Mouse (Mus musculus) layer of hippocampus, postnatal 14 days (tissue): Measurements from ENCODE around the gene Miga2. TPM values are rescaled to one million over a fixed set of nuclear protein-coding genes. Genes with fewer than 3 reads are reported as not detected.
"Not testable (repeated sequence)": the region's sequence is repeated elsewhere in the genome, so short reads cannot be mapped to it uniquely, and the experiment has no call there.

Experiments
- DNase-seq, 2 experiments: peaks; one replicate each; pipeline ENCODE4 v3.0.0; 2021 to 2022; ENCODE audit warnings: low spot score in 2 of 2, mixed read lengths in 1 of 2
- microRNA-seq, 2 experiments: library from miRNA; unstranded; fragments of <30 nt; microRNA quantifications; one replicate each; pipeline ENCODE4 v1.2.0; 2021
- total RNA-seq, 2 experiments: library from RNA; stranded (reverse); gene quantifications; 2 replicates each; pipeline ENCODE4 v1.2.3; 2021

The Miga2 gene
- total RNA-seq, 2 experiments from 2014 or later, result 105 to 115 TPM

- DNase-seq, result not testable (repeated sequence)
Measured at GRCm38 (mm10) chr2:30417154-30417553, 53.1 kb downstream of the Miga2 start.

- no peak for DNase-seq
Measured at GRCm38 (mm10) chr2:30417595-30418165, 53.6 kb downstream of the Miga2 start.

DNA sequence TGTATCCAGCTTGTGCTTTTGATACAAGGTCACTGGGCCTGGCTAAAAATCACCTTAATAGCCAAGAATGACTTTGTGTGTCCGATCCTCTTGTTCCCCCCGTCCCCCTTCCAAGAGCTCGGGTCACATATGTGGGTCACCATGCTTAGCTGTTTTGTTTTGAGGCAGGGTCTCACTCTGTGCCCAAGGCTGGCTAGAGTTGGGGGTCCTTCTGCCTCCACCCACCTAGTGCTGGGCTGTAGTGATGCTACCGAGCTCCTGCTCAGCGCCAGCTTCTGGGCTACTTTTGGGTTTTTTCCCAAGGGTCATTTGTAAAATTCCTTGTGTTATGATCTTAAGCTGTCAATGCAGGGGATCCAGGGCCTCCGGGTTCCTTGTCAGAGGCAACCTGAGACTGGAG is 54.2 kb downstream of the Miga2 start:
- no peak for DNase-seq

- no peak for DNase-seq
Measured at GRCm38 (mm10) chr2:30419112-30419511, 55.1 kb downstream of the Miga2 start.

DNA sequence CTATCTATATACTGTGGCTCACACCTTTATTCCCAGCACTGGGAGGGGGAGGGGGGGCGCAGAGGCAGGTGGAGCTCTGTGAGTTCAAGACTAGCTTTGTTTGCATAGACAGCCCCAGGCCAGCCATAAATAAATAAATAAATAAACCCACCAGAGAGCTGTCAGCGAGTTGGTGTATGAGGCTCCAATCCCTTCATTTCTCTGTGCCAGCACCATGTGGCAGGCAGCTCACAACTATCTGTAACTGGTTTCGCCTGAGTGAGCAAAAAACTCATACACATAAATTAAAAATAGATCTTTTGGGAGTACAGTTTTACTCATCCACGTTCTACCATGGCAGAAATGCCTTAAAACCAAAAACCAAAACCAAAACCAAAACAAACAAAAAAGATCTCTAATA is 57.4 kb downstream of the Miga2 start:
- DNase-seq, result no peak

DNA sequence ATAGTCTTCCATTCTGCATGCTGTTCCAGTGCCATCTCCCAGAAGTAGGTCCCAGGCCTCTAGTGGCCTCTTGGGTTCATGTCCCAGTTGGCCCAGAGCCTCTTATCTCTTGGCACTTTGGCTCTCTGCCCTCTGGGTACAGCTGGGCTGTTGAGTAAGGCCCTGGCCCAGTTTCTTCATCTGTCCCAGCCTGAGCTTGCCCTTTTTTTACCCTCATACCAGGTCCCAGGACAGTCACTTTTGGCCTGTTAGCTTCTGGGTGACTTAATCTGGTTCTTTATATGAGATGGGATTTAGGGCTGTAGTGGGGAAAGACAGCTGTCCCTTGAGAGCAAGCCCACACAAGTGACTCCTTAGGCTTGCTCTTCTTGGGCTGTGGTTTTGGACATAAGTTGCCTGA is 65.1 kb downstream of the Miga2 start:
- no peak for DNase-seq

Small RNA genes lying within 50 kb of the gene (microRNA-seq; reads per million reads assigned to microRNA genes)
- 0 reads per million in 2 experiments for gene Gm47292

Other genes with a start within 250 kb of the Miga2 start
- gene Zer1, start 239.6 kb upstream of the Miga2 start, total RNA-seq, result 100 to 1,000 TPM; 160 to 173 TPM
- 10 to 100 TPM; 71.7 to 74.4 TPM for gene Tbc1d13, start 230.5 kb upstream of the Miga2 start, total RNA-seq
- 10 to 100 TPM; 21.7 to 24.4 TPM for gene Endog, start 192.7 kb upstream of the Miga2 start, total RNA-seq
- gene Spout1, start 185.8 kb upstream of the Miga2 start, total RNA-seq, result 10 to 100 TPM; 30.8 to 34.4 TPM
- gene Kyat1, start 158.4 kb upstream of the Miga2 start, total RNA-seq, result 10 to 100 TPM; 19.7 to 22.4 TPM
- gene Lrrc8a, start 126.5 kb upstream of the Miga2 start, total RNA-seq, result 10 to 100 TPM; 66.5 to 72.5 TPM
- gene Gm28035, start 123.7 kb upstream of the Miga2 start, total RNA-seq, result 1 to 10 TPM; 6.7 to 7.3 TPM
- gene Phyhd1, start 98.0 kb upstream of the Miga2 start, total RNA-seq, result 10 to 100 TPM; 23.1 to 24.0 TPM
- gene Gm28038, start 83.2 kb upstream of the Miga2 start, total RNA-seq, result not detected
- 10 to 100 TPM; 24.4 TPM for gene Dolk, start 77.9 kb upstream of the Miga2 start, total RNA-seq
- 10 to 100 TPM; 19.4 to 20.5 TPM for gene Nup188, start 77.8 kb upstream of the Miga2 start, total RNA-seq
- gene Sh3glb2, start 4.9 kb upstream of the Miga2 start, total RNA-seq, result 100 to 1,000 TPM; 241 to 246 TPM
- gene Dolpp1, start 28.0 kb downstream of the Miga2 start, total RNA-seq, result 10 to 100 TPM; 29.3 to 30.2 TPM
- gene Crat, start 51.6 kb downstream of the Miga2 start, total RNA-seq, result 10 to 100 TPM; 41.0 to 41.1 TPM
- 100 to 1,000 TPM; 147 to 150 TPM for gene Ptpa, start 51.8 kb downstream of the Miga2 start, total RNA-seq
- gene Ier5l, start 110.0 kb downstream of the Miga2 start, total RNA-seq, result 1 to 10 TPM; 8.5 to 9.4 TPM
- 1 to 10 TPM; 7.5 to 9.3 TPM for gene Cstad, start 230.8 kb downstream of the Miga2 start, total RNA-seq